Mouse (Mus musculus): ENCODE results near the gene Dus4l. TPM values are rescaled to one million over a fixed set of nuclear protein-coding genes. Genes with fewer than 3 reads are reported as not detected.
"Not testable (repeated sequence)": the region's sequence is repeated elsewhere in the genome, so short reads cannot be mapped to it uniquely, and the experiment has no call there.

Dus4l gene
- polyA plus RNA-seq, 1 experiment from 2014 or later, result 13.1 TPM

DNA sequence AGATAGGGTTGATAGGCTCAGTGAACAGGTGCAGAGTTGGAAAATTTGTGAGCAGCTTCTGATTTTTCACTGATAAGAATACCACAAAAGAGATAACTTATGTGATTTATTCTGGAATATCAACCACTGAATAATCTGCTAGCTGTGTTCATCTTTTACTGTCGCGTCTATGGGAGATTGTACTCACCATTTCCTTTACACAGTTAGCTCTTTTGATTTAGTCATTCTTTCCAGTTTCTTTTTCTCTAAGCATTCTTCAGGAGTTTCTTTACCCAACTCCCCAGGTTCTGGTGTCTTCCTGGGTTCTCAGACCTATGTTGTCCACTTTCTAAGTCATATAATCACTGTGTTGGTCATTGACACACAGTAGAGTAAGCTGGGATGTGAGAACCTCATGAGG is 2.2 kb upstream of the Dus4l start:
- no peak overlapping the region for H3K4me3 ChIP-seq (ENCODE audit: low read depth, low read length)
- no peaks in the 10 kb centered on the region for H3K9me3 ChIP-seq (ENCODE audit: control insufficient read depth, low read length)
- DNase-seq (ENCODE audit: low spot score) (no peak), ATAC-seq (replicated peaks; ENCODE audit: low FRiP score) (no peak)
- H3K4me1 ChIP-seq (replicated peaks; ENCODE audit: control insufficient read depth, insufficient read depth, low read length), result 0 out of 2 replicates have a peak, but pooled peaks cover 3% of the 10 kb centered on the region
- H3K4me2 ChIP-seq, result no peak overlapping the region
- no peak overlapping the region for H3K9ac ChIP-seq (ENCODE audit: low read depth, low read length)
- no peaks in the 10 kb centered on the region for H3K27me3 ChIP-seq (replicated peaks; ENCODE audit: control insufficient read depth, insufficient read depth, low read length)
- H3K27ac ChIP-seq (ENCODE audit: low read depth, low read length), result no peak overlapping the region
- no peaks in the 10 kb centered on the region for H3K36me3 ChIP-seq (ENCODE audit: control insufficient read depth, insufficient read depth, low read length)
- WGBS, result 89% methylated on average over 2 of the region's 2 CpGs

DNA sequence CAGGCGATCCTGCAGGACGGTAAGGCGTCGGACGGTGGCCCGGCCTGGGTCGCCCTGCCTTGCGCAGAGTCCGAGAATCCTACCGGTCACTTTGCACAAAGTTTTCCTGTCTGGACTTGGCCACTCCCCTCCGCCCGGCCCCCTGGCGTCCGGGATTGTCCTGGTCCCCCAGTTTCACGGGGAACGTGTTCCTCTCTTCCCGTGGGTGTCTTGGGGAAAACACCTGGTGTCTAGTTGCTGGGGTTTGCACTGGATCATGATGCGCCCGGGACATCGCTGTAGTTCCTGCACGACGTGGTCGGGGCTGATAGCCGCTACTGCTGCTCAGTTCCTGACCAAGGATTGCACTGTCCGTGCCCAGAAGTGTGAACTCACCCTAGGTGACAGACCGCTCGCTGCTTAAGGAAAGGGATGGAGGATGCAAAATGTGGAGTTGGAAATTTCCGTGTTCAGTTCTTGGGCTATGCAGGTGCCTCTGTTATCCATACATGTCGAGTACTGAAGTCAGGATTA is 395 bp upstream of the Dus4l start:
- Histone ChIP-seq H3K4me1 (replicated peaks; ENCODE audit: control insufficient read depth, insufficient read depth, low read length) (0 out of 2 replicates have a peak, but pooled peaks cover 3% of the 10 kb centered on the region), H3K4me2 (peak overlapping the region; percentile 83), H3K36me3 (ENCODE audit: control insufficient read depth, insufficient read depth, low read length) (no peaks in the 10 kb centered on the region), H3K27me3 (replicated peaks; ENCODE audit: control insufficient read depth, insufficient read depth, low read length) (no peaks in the 10 kb centered on the region), H3K27ac (ENCODE audit: low read depth, low read length) (peak overlapping the region; percentile 28), H3K4me3 (ENCODE audit: low read depth, low read length) (peak overlapping the region; percentile 90), H3K9ac (ENCODE audit: low read depth, low read length) (peak overlapping the region; percentile 84), H3K9me3 (ENCODE audit: control insufficient read depth, low read length) (no peaks in the 10 kb centered on the region)
- no peak for DNase-seq (ENCODE audit: low spot score)
- peak; percentile 73 for ATAC-seq (replicated peaks; ENCODE audit: low FRiP score)
- under 1% methylated on average over 29 of the region's 29 CpGs for WGBS

DNA sequence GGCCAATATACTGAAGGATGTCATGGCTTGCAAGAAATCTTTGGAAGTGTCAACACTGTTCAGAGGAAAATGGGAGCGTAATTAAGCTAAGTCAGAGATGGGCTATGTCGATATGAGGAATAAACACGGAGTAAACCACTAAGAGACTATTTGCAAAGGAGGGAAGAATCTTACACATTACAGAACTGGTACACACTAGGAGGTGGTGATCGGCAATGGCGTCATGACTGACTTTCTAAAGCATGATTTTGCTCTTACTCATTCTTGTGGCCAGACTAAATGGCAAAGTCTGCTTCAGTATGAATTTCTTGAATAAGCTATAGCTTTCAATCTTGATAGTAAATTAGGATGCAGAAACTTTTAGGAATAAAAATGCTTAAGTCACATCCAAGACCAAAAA is 1.0 kb downstream of the Dus4l start:
- 64% methylated on average over 5 of the region's 5 CpGs for WGBS
- Histone ChIP-seq H3K9me3 (ENCODE audit: control insufficient read depth, low read length) (no peaks in the 10 kb centered on the region), H3K4me1 (replicated peaks; ENCODE audit: control insufficient read depth, insufficient read depth, low read length) (0 out of 2 replicates have a peak, but pooled peaks cover 3% of the 10 kb centered on the region), H3K4me3 (ENCODE audit: low read depth, low read length) (peak overlapping the region; percentile 90), H3K4me2 (peak overlapping the region; percentile 83), H3K27ac (ENCODE audit: low read depth, low read length) (no peak overlapping the region), H3K36me3 (ENCODE audit: control insufficient read depth, insufficient read depth, low read length) (no peaks in the 10 kb centered on the region), H3K9ac (ENCODE audit: low read depth, low read length) (no peak overlapping the region), H3K27me3 (replicated peaks; ENCODE audit: control insufficient read depth, insufficient read depth, low read length) (no peaks in the 10 kb centered on the region)
- no peak for ATAC-seq (replicated peaks; ENCODE audit: low FRiP score)
- DNase-seq (ENCODE audit: low spot score), result no peak

DNA sequence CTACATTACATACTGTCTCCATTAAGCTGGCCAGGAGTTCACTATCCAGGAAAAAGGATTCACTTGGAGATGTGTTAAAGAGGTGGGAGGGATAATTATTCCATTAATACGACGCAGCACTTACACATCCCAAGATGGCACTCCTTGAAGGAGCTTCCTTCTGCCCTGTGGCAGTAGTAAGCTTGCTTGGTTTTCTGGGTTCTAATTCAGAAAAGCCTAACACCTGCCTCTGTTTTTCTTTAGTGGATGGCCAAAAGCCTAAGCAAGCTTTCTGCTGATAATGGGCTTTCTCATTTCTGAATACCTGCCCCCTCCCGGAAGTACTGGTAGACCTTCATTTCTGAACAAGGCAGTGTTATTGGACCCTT is 19.4 kb downstream of the Dus4l start:
- DNase-seq (ENCODE audit: low spot score), result no peak
- WGBS, result 92% methylated on average over 3 of the region's 3 CpGs
- H3K9me3 ChIP-seq (ENCODE audit: control insufficient read depth, low read length), result no peaks in the 10 kb centered on the region
- peak overlapping the region; percentile 67 for H3K4me3 ChIP-seq (ENCODE audit: low read depth, low read length)
- no peaks in the 10 kb centered on the region for H3K27me3 ChIP-seq (replicated peaks; ENCODE audit: control insufficient read depth, insufficient read depth, low read length)
- H3K27ac ChIP-seq (ENCODE audit: low read depth, low read length), result no peak overlapping the region
- H3K36me3 ChIP-seq (ENCODE audit: control insufficient read depth, insufficient read depth, low read length), result no peaks in the 10 kb centered on the region
- no peaks in the 10 kb centered on the region; the same call in 1 of the 2 replicates for H3K4me1 ChIP-seq (replicated peaks; ENCODE audit: control insufficient read depth, insufficient read depth, low read length)
- H3K9ac ChIP-seq (ENCODE audit: low read depth, low read length), result peak overlapping the region; percentile 91
- H3K4me2 ChIP-seq, result peak overlapping the region; percentile 90
- no peak for ATAC-seq (replicated peaks; ENCODE audit: low FRiP score)

DNA sequence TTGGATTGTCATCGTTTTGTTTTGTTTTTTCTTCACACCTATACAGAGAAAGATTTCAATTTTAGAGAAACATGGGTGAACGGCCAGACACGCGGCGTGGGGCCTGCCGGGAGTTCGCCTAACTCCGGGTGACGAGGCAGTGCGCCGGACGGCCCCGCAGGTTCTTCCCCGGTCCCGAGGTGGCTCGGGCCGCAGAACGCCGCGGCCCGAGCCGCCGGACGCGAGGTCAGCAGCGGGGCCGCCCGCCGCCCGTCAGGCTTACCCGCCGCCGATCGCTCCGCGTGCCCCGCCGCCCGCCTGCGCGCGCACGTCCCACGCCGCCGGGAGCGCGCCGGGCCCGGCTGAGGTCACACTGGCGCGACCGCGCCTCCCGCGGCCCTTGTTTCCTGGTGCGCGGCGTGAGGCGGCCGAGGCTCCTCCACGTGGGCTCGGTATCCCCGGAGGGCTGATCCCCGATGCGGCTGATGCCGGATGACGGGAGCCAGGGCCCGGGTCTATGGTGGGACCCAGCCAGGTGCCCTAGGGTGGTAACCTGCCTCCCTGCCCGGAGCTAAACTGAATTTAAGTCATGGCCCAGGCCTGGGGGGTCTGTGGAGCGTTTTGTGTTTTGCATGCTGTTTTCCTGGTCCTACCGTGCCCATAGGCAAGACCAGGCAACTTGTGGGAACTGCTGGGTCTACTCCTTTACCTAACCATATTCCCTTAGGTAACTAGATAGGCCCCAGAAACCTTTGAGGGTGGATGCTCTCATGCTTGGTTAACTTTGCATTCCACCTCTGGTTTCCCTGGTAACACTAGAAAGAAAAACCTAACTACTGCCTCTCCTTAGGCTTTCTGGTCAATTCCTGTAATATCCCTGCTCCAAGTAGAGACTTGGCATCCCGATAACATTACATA is 20.0 kb downstream of the Dus4l start, which contains the start of gene Bcap29:
Gene Bcap29, minus strand, starts transcription at position 316 of the 897 bp plus-strand sequence.
- Histone ChIP-seq H3K27me3 (replicated peaks; ENCODE audit: control insufficient read depth, insufficient read depth, low read length) (no peaks in the 10 kb centered on the region), H3K36me3 (ENCODE audit: control insufficient read depth, insufficient read depth, low read length) (peaks cover 2% of the 10 kb centered on the region; the same call in 1 of the 2 replicates), H3K4me1 (replicated peaks; ENCODE audit: control insufficient read depth, insufficient read depth, low read length) (no peaks in the 10 kb centered on the region; the same call in 1 of the 2 replicates), H3K4me3 (ENCODE audit: low read depth, low read length) (peak within 1 kb of the TSS; percentile 67), H3K9me3 (ENCODE audit: control insufficient read depth, low read length) (no peaks in the 10 kb centered on the region), H3K27ac (ENCODE audit: low read depth, low read length) (peak within 1 kb of the TSS; percentile 54), H3K4me2 (peak within 1 kb of the TSS; percentile 90), H3K9ac (ENCODE audit: low read depth, low read length) (peak within 1 kb of the TSS; percentile 91)
- WGBS, result 2% methylated on average over 73 of the region's 73 CpGs
- DNase-seq (ENCODE audit: low spot score) (peak; percentile 77), ATAC-seq (replicated peaks; ENCODE audit: low FRiP score) (peak; percentile 88)

DNA sequence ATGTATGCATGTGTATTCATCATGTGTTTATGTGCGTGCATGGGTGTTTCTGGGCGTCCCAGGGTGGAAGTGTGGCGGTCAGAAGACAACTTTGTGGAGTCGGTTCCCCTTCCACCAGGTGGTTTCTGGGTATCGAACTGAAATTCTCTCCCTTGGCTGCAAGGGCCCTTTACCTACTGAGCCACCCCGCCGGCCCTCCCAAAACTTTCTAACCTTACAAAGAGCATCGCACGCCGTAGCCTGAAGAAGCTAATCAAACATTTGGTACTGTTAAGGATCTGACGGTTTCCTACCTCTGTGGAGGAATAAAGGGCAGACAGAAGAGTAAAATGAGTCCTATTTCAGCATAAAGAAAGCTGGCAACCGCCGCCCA is 20.7 kb downstream of the Dus4l start:
- peaks cover 2% of the 10 kb centered on the region; the same call in 1 of the 2 replicates for H3K36me3 ChIP-seq (ENCODE audit: control insufficient read depth, insufficient read depth, low read length)
- 6% methylated on average over 13 of the region's 13 CpGs for WGBS
- H3K4me2 ChIP-seq, result peak overlapping the region; percentile 90
- peak overlapping the region; percentile 91 for H3K9ac ChIP-seq (ENCODE audit: low read depth, low read length)
- H3K27me3 ChIP-seq (replicated peaks; ENCODE audit: control insufficient read depth, insufficient read depth, low read length), result no peaks in the 10 kb centered on the region
- peak overlapping the region; percentile 67 for H3K4me3 ChIP-seq (ENCODE audit: low read depth, low read length)
- peak; percentile 52 for ATAC-seq (replicated peaks; ENCODE audit: low FRiP score)
- no peaks in the 10 kb centered on the region for H3K9me3 ChIP-seq (ENCODE audit: control insufficient read depth, low read length)
- no peak for DNase-seq (ENCODE audit: low spot score)
- H3K4me1 ChIP-seq (replicated peaks; ENCODE audit: control insufficient read depth, insufficient read depth, low read length), result no peaks in the 10 kb centered on the region; the same call in 1 of the 2 replicates
- H3K27ac ChIP-seq (ENCODE audit: low read depth, low read length), result peak overlapping the region; percentile 54

DNA sequence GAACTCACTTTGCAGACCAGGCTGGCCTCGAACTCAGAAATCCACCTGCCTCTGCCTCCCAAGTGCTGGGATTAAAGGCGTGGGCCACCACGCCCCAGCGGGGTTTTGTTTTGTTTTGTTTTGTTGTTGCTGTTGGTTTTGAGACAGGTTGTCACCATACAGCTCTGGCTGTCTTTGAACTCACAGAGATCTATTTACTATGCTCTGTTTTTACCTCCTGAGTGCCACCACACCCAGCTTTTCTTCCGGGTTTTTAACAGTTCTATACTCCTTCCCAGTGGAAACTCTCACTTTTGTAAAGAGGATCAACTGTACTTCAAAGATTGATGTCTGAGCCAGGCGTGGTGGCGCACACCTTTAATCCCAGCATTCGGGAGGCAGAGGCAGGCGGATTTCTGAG is 26.2 kb downstream of the Dus4l start:
- H3K4me2 ChIP-seq; H3K36me3 ChIP-seq (ENCODE audit: control insufficient read depth, insufficient read depth, low read length); ATAC-seq (replicated peaks; ENCODE audit: low FRiP score); H3K27ac ChIP-seq (ENCODE audit: low read depth, low read length); H3K9ac ChIP-seq (ENCODE audit: low read depth, low read length); DNase-seq (ENCODE audit: low spot score); H3K4me3 ChIP-seq (ENCODE audit: low read depth, low read length); H3K4me1 ChIP-seq (replicated peaks; ENCODE audit: control insufficient read depth, insufficient read depth, low read length); H3K9me3 ChIP-seq (ENCODE audit: control insufficient read depth, low read length); H3K27me3 ChIP-seq (replicated peaks; ENCODE audit: control insufficient read depth, insufficient read depth, low read length): not testable (repeated sequence)
- 90% methylated on average over 9 of the region's 9 CpGs for WGBS

DNA sequence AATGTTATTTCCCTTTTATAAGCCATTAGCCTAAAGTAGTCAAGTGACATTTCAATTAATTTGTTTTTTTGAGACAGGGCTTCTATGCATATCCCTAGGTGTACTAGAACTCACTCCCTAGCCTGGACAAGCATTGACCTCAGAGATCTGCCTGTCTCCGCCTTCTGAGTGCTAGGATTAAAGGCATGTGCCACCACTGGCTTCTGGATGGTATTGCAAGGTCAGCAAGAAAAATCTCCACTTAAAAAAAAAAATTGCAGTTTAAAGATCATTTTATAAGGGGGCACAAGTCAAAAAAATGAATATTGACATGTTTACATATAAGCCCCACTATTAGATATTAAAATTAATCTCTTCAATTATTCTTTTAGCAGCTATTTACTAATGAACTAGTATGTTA is 29.6 kb downstream of the Dus4l start:
- Histone ChIP-seq H3K4me3 (ENCODE audit: low read depth, low read length) (no peak overlapping the region), H3K27me3 (replicated peaks; ENCODE audit: control insufficient read depth, insufficient read depth, low read length) (no peaks in the 10 kb centered on the region), H3K36me3 (ENCODE audit: control insufficient read depth, insufficient read depth, low read length) (peaks cover 9% of the 10 kb centered on the region; the same call in 1 of the 2 replicates), H3K4me1 (replicated peaks; ENCODE audit: control insufficient read depth, insufficient read depth, low read length) (no peaks in the 10 kb centered on the region), H3K27ac (ENCODE audit: low read depth, low read length) (no peak overlapping the region), H3K9me3 (ENCODE audit: control insufficient read depth, low read length) (no peaks in the 10 kb centered on the region), H3K9ac (ENCODE audit: low read depth, low read length) (no peak overlapping the region), H3K4me2 (no peak overlapping the region)
- DNase-seq (ENCODE audit: low spot score) (no peak), ATAC-seq (replicated peaks; ENCODE audit: low FRiP score) (no peak)
- WGBS, result 90% methylated on average over 1 of the region's 1 CpGs
